Mouse (Mus musculus) hindbrain, embryonic 13.5 days (tissue): ENCODE data around the gene Rbpms2. TPM values are rescaled to one million over a fixed set of nuclear protein-coding genes. Genes with fewer than 3 reads are reported as not detected.
"Not testable (repeated sequence)": the region's sequence is repeated elsewhere in the genome, so short reads cannot be mapped to it uniquely, and the experiment has no call there.

Experiments
- ATAC-seq: fragments of 200-750 bp; cut with Nextera tagmentation; 2 replicates; pipeline ENCODE4 v1.8.0; 2017; ENCODE audit warnings: moderate TSS enrichment; ENCODE audit not compliant: low FRiP score
- H3K27ac ChIP-seq: fragments of 300-500 bp; sonication (generic); 2 replicates; pipeline ENCODE4 v1.5.1; 2015; ENCODE audit warnings: inconsistent platforms, mild to moderate bottlenecking, moderate library complexity
- H3K27me3 ChIP-seq: fragments of 300-500 bp; sonication (generic); 2 replicates; pipeline ENCODE4 v1.6.1; 2015; ENCODE audit warnings: mild to moderate bottlenecking, inconsistent platforms
- H3K36me3 ChIP-seq: fragments of 300-500 bp; sonication (generic); 2 replicates; pipeline ENCODE4 v1.6.1; 2015; ENCODE audit warnings: mild to moderate bottlenecking, inconsistent platforms
- H3K4me1 ChIP-seq: fragments of 300-500 bp; sonication (generic); replicated peaks from 2 replicates; pipeline ENCODE4 v1.6.1; 2015; ENCODE audit warnings: inconsistent platforms
- H3K4me2 ChIP-seq: fragments of 300-500 bp; sonication (generic); 2 replicates; pipeline ENCODE4 v1.6.1; 2015; ENCODE audit warnings: inconsistent platforms, mild to moderate bottlenecking, moderate library complexity
- H3K4me3 ChIP-seq: fragments of 300-500 bp; sonication (generic); 2 replicates; pipeline ENCODE4 v1.5.1; 2015; ENCODE audit warnings: mild to moderate bottlenecking, inconsistent platforms
- H3K9ac ChIP-seq: fragments of 300-500 bp; sonication (generic); 2 replicates; pipeline ENCODE4 v1.6.1; 2015; ENCODE audit warnings: mild to moderate bottlenecking, inconsistent platforms
- H3K9me3 ChIP-seq: fragments of 300-500 bp; sonication (generic); 2 replicates; pipeline ENCODE4 v1.6.1; 2016; ENCODE audit warnings: inconsistent platforms
- WGBS: fragments of 180-500 bp; shearing (Covaris S2); methylation state at CpG from one replicate; pipeline ENCODE4 v1.1.7; 2015; 5-methylcytosine and 5-hydroxymethylcytosine counted together
- polyA plus RNA-seq: library from polyadenylated mRNA; unstranded; fragments of >200 nt; fragmentation: Nextera tagmentation; extraction: Ambion mirVana; gene quantifications from 2 replicates; pipeline ENCODE4 v1.2.1, GENCODE M21; 2015

Gene Rbpms2
- polyA plus RNA-seq, 1 experiment from 2014 or later: 5.4 TPM

GRCm38 (mm10) chr9:65689869-65690268 is 60.4 kb downstream of the Rbpms2 start:
- peaks cover 66% of the 10 kb centered on the region for H3K36me3 ChIP-seq
- H3K9me3 ChIP-seq: not testable (repeated sequence)

GRCm38 (mm10) chr9:65692466-65692865 is 63.0 kb downstream of the Rbpms2 start:
- no peak overlapping the region for H3K4me2 ChIP-seq
- H3K9me3 ChIP-seq: no peaks in the 10 kb centered on the region
- no peaks in the 10 kb centered on the region for H3K27me3 ChIP-seq
- ATAC-seq: 0 out of 2 replicates have a peak, but pooled peaks have one; percentile 18
- H3K4me1 ChIP-seq: peaks cover 42% of the 10 kb centered on the region
- H3K4me3 ChIP-seq: no peak overlapping the region
- H3K9ac ChIP-seq: peak overlapping the region; percentile 46; the same call in 1 of the 2 replicates
- peaks cover 77% of the 10 kb centered on the region for H3K36me3 ChIP-seq
- H3K27ac ChIP-seq: peak overlapping the region; percentile 69; the same call in 1 of the 2 replicates
- 21% methylated on average over 3 of the region's 3 CpGs for WGBS

More at GRCm38 (mm10) chr9:65689869-65690268, 60.4 kb downstream of the Rbpms2 start:
- H3K27me3 ChIP-seq, H3K9ac ChIP-seq, ATAC-seq, H3K4me3 ChIP-seq, H3K27ac ChIP-seq, H3K4me2 ChIP-seq: not testable (repeated sequence)
- whole genome bisulfite sequencing: 61% methylated on average over 2 of the region's 2 CpGs
- H3K4me1 ChIP-seq: peaks cover 29% of the 10 kb centered on the region

GRCm38 (mm10) chr9:65692959-65693603 is 63.6 kb downstream of the Rbpms2 start:
- Histone ChIP-seq H3K4me2 (no peak overlapping the region), H3K9me3 (no peaks in the 10 kb centered on the region), H3K4me1 (peaks cover 42% of the 10 kb centered on the region), H3K36me3 (peaks cover 76% of the 10 kb centered on the region), H3K4me3 (no peak overlapping the region), H3K9ac (peak overlapping the region; percentile 46; the same call in 1 of the 2 replicates), H3K27me3 (no peaks in the 10 kb centered on the region), H3K27ac (peak overlapping the region; percentile 69; the same call in 1 of the 2 replicates)
- 38% methylated on average over 5 of the region's 5 CpGs for WGBS
- no peak for ATAC-seq

- H3K4me1 ChIP-seq: peaks cover 42% of the 10 kb centered on the region
- H3K27ac ChIP-seq: peak overlapping the region; percentile 45; the same call in 1 of the 2 replicates
- WGBS: 77% methylated on average over 3 of the region's 3 CpGs
- H3K9ac ChIP-seq: no peak overlapping the region
- no peak overlapping the region for H3K4me3 ChIP-seq
- peaks cover 83% of the 10 kb centered on the region for H3K36me3 ChIP-seq
- H3K27me3 ChIP-seq: no peaks in the 10 kb centered on the region
- no peak overlapping the region for H3K4me2 ChIP-seq
- no peak for ATAC-seq
- H3K9me3 ChIP-seq: no peaks in the 10 kb centered on the region
Observed at GRCm38 (mm10) chr9:65695646-65696045, 66.2 kb downstream of the Rbpms2 start.

- ATAC-seq: no peak
- Histone ChIP-seq H3K27me3 (no peaks in the 10 kb centered on the region), H3K4me2 (no peak overlapping the region), H3K9ac (0 out of 2 replicates have a peak overlapping the region, but pooled peaks have one; percentile 35), H3K9me3 (no peaks in the 10 kb centered on the region), H3K27ac (peak overlapping the region; percentile 45; the same call in 1 of the 2 replicates), H3K36me3 (peaks cover 86% of the 10 kb centered on the region), H3K4me3 (no peak overlapping the region), H3K4me1 (peaks cover 42% of the 10 kb centered on the region)
Observed at GRCm38 (mm10) chr9:65696337-65696736, 66.9 kb downstream of the Rbpms2 start.

- Histone ChIP-seq H3K4me3 (no peak overlapping the region), H3K27ac (peak overlapping the region; percentile 40; the same call in 1 of the 2 replicates), H3K4me1 (peaks cover 35% of the 10 kb centered on the region), H3K9me3 (no peaks in the 10 kb centered on the region), H3K36me3 (peaks cover 88% of the 10 kb centered on the region), H3K27me3 (no peaks in the 10 kb centered on the region), H3K4me2 (no peak overlapping the region), H3K9ac (no peak overlapping the region)
- no peak for ATAC-seq
- WGBS: 74% methylated on average over 7 of the region's 7 CpGs
Observed at GRCm38 (mm10) chr9:65697356-65697755, 67.9 kb downstream of the Rbpms2 start.

GRCm38 (mm10) chr9:65697992-65698391 is 68.5 kb downstream of the Rbpms2 start:
- Histone ChIP-seq H3K9me3 (no peaks in the 10 kb centered on the region), H3K4me3 (no peak overlapping the region), H3K36me3 (peaks cover 92% of the 10 kb centered on the region), H3K4me2 (no peak overlapping the region), H3K9ac (no peak overlapping the region), H3K27ac (no peak overlapping the region), H3K4me1 (peaks cover 29% of the 10 kb centered on the region), H3K27me3 (no peaks in the 10 kb centered on the region)
- ATAC-seq: no peak

- Histone ChIP-seq H3K4me1 (peaks cover 15% of the 10 kb centered on the region), H3K4me3 (no peak overlapping the region), H3K36me3 (peaks cover 82% of the 10 kb centered on the region), H3K4me2 (no peak overlapping the region), H3K27me3 (no peaks in the 10 kb centered on the region), H3K9ac (no peak overlapping the region), H3K27ac (no peak overlapping the region), H3K9me3 (no peaks in the 10 kb centered on the region)
- WGBS: 88% methylated on average over 6 of the region's 6 CpGs
- ATAC-seq: no peak
Observed at GRCm38 (mm10) chr9:65700504-65700903, 71.1 kb downstream of the Rbpms2 start.

- 95% methylated on average over 9 of the region's 9 CpGs for WGBS
- peaks cover 68% of the 10 kb centered on the region for H3K36me3 ChIP-seq
- no peaks in the 10 kb centered on the region for H3K9me3 ChIP-seq
- no peak overlapping the region for H3K27ac ChIP-seq
- no peak for ATAC-seq
- H3K4me1 ChIP-seq: 0 out of 2 replicates have a peak, but pooled peaks cover 2% of the 10 kb centered on the region
- H3K4me3 ChIP-seq: no peak overlapping the region
- no peak overlapping the region for H3K9ac ChIP-seq
- H3K27me3 ChIP-seq: no peaks in the 10 kb centered on the region
- no peak overlapping the region for H3K4me2 ChIP-seq
Observed at GRCm38 (mm10) chr9:65702286-65702685, 72.8 kb downstream of the Rbpms2 start.

- H3K4me2 ChIP-seq: no peak overlapping the region
- H3K9me3 ChIP-seq: no peaks in the 10 kb centered on the region
- H3K27ac ChIP-seq: no peak overlapping the region
- H3K9ac ChIP-seq: no peak overlapping the region
- no peak overlapping the region for H3K4me3 ChIP-seq
- no peaks in the 10 kb centered on the region for H3K4me1 ChIP-seq
- H3K36me3 ChIP-seq: peaks cover 59% of the 10 kb centered on the region
- H3K27me3 ChIP-seq: no peaks in the 10 kb centered on the region
- ATAC-seq: no peak
- WGBS: 83% methylated on average over 7 of the region's 7 CpGs
Observed at GRCm38 (mm10) chr9:65703241-65703640, 73.8 kb downstream of the Rbpms2 start.

- Histone ChIP-seq H3K4me1 (no peaks in the 10 kb centered on the region), H3K27me3 (no peaks in the 10 kb centered on the region), H3K4me2 (no peak overlapping the region), H3K9ac (no peak overlapping the region), H3K4me3 (no peak overlapping the region), H3K27ac (no peak overlapping the region), H3K9me3 (no peaks in the 10 kb centered on the region), H3K36me3 (peaks cover 51% of the 10 kb centered on the region)
- WGBS: 93% methylated on average over 24 of the region's 24 CpGs
- no peak for ATAC-seq
Observed at GRCm38 (mm10) chr9:65703926-65704595, 74.6 kb downstream of the Rbpms2 start.
